Mouse (Mus musculus) thymus, adult 2 months (tissue): ENCODE measurements around the gene Tiam2. TPM values are rescaled to one million over a fixed set of nuclear protein-coding genes. Genes with fewer than 3 reads are reported as not detected.

Source experiments
- DNase-seq: peaks from one replicate; pipeline ENCODE4 v3.0.0; 2021
- H3K27ac ChIP-seq: fragments of 200-500 bp; 2 replicates; pipeline ENCODE4 v1.5.1; 2012; ENCODE audit warnings: low read length, control low read depth; ENCODE audit not compliant: control insufficient read depth, insufficient read depth
- H3K27me3 ChIP-seq: fragments of 200-500 bp; 2 replicates; pipeline ENCODE4 v1.6.1; 2012; ENCODE audit warnings: mild to moderate bottlenecking, low read length, moderate library complexity, mixed read lengths; ENCODE audit not compliant: control insufficient read depth, insufficient read depth
- H3K36me3 ChIP-seq: fragments of 200-500 bp; 2 replicates; pipeline ENCODE4 v1.6.1; 2012; ENCODE audit warnings: mild to moderate bottlenecking, low read length, moderate library complexity; ENCODE audit not compliant: control insufficient read depth, insufficient read depth
- H3K4me1 ChIP-seq: fragments of 200-500 bp; replicated peaks from 2 replicates; pipeline ENCODE4 v1.6.1; 2012; ENCODE audit warnings: low read length; ENCODE audit not compliant: control insufficient read depth, insufficient read depth
- H3K4me3 ChIP-seq: fragments of 200-500 bp; 2 replicates; pipeline ENCODE4 v1.5.1; 2012; ENCODE audit warnings: mild to moderate bottlenecking, low read length, control low read depth, moderate library complexity; ENCODE audit not compliant: control insufficient read depth, insufficient read depth
- CTCF ChIP-seq: fragments of 200-500 bp; IDR thresholded peaks from 2 replicates; pipeline ENCODE4 v1.5.1; 2012; ENCODE audit warnings: mild to moderate bottlenecking, control low read depth, low read length, moderate library complexity, borderline replicate concordance; ENCODE audit not compliant: control insufficient read depth, poor library complexity, insufficient read depth; ENCODE audit errors: extremely low read depth
- POLR2A ChIP-seq: fragments of 200-500 bp; IDR thresholded peaks from 2 replicates; pipeline ENCODE4 v1.6.1; 2012; ENCODE audit warnings: mild to moderate bottlenecking, low read length, control low read depth, moderate library complexity; ENCODE audit not compliant: control insufficient read depth, poor library complexity, insufficient read depth; ENCODE audit errors: extremely low read depth
- WGBS: fragments of 180-500 bp; shearing (Covaris S2); methylation state at CpG from one replicate; pipeline ENCODE4 v1.1.7; 2018; 5-methylcytosine and 5-hydroxymethylcytosine counted together
- polyA plus RNA-seq: library from polyadenylated mRNA; depleted of rRNA; stranded (reverse); fragments of >200 nt; gene quantifications from 2 replicates; pipeline ENCODE4 v1.2.3, GENCODE M21; 2012

Tiam2 gene
- polyA plus RNA-seq, 1 experiment, result 0.36 TPM

DNA sequence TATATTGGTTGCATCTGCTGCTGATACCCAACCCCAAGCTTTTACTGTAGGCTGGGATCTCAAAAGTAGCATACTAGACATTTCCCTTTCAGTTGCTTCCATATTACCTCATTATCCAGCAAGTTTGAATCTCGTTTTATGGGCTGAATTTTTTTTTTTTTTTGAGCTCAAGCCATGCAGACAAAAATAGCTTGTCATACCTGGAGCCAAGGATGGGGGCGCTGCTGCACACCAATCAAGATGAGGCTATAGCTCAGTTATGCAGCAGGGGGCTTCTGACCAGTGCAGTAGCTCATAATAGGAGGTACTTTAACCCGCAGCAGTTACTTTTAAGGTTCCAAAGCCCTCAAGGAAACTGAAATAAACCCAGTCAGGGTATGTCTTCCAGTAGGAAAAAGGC lies 171.7 kb downstream of the Tiam2 start:
- no peaks in the 10 kb centered on the region for H3K27me3 ChIP-seq
- no peak for TF ChIP-seq POLR2A
- no peak for TF ChIP-seq CTCF
- no peaks in the 10 kb centered on the region for H3K36me3 ChIP-seq
- H3K27ac ChIP-seq, result no peak overlapping the region
- WGBS, result 43% methylated on average over 3 of the region's 3 CpGs
- H3K4me3 ChIP-seq, result no peak overlapping the region
- peak; percentile 51 for DNase-seq
- no peaks in the 10 kb centered on the region for H3K4me1 ChIP-seq

DNA sequence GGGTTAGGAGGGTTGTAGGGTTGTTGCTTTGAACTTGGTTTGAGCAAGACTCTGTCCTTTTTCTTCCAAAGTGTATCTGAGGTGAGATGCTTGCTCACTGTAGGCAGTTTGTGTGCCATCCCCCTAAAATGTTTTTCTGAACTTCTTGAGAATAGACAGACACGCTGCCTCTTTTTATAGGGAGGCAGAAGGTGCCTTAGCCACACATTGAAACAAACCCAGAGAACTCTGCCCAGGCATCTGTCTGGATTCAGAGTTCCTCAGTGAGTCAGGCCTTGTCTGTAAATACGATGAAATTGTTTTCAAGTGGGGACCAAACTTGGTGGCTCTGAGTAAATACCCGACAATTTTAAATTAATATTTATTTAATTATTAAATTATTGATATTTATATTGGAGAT lies 172.2 kb downstream of the Tiam2 start:
- 98% methylated on average over 3 of the region's 3 CpGs for WGBS
- H3K27ac ChIP-seq, result no peak overlapping the region
- H3K36me3 ChIP-seq, result no peaks in the 10 kb centered on the region
- no peaks in the 10 kb centered on the region for H3K27me3 ChIP-seq
- no peaks in the 10 kb centered on the region for H3K4me1 ChIP-seq
- no peak for DNase-seq
- H3K4me3 ChIP-seq, result no peak overlapping the region
- TF ChIP-seq POLR2A (no peak), CTCF (no peak)

DNA sequence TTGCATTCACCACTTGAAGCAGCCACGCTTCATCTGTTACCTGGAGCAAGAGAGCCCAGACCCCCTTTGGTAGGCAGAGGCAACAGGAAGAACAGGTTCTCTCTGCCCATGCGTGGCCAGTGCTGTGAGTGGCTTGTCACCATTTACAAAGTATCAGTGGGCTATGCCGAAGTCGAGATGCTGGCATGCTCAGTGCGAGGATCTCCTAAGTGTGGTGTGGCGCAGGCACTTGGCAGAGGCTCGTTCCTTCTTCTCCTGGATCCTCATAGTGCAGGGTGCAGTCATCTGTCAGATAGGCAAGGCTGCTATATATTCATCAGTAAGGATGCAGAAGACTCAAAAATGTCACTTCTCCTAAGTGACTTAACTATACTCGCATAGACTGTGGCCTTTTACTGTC lies 173.1 kb downstream of the Tiam2 start:
- no peak overlapping the region for H3K4me3 ChIP-seq
- H3K36me3 ChIP-seq, result no peaks in the 10 kb centered on the region
- no peaks in the 10 kb centered on the region for H3K27me3 ChIP-seq
- H3K27ac ChIP-seq, result no peak overlapping the region
- no peak for DNase-seq
- no peak for TF ChIP-seq POLR2A
- TF ChIP-seq CTCF, result no peak
- WGBS, result 96% methylated on average over 8 of the region's 8 CpGs
- H3K4me1 ChIP-seq, result no peaks in the 10 kb centered on the region

DNA sequence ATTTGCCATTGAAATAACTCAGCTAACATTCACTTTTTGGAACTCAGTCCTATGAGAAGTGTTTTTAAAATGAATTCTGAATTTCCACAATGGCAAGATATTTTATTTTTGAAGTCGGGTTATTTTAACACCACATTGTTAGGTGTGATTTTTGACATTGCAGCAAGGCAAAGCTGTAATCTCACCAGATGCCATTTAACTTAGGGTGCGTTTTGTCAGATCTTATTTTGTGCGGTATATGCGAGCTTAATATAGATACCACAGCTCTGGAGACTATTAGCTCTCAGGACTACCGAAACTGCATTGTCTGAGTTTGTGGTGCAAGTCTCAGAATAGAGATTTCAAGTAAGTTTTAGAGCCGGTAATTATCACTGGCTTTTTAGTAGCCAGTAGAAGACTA lies 173.7 kb downstream of the Tiam2 start:
- Histone ChIP-seq H3K36me3 (no peaks in the 10 kb centered on the region), H3K4me1 (no peaks in the 10 kb centered on the region), H3K27ac (no peak overlapping the region), H3K4me3 (no peak overlapping the region), H3K27me3 (no peaks in the 10 kb centered on the region)
- DNase-seq, result no peak
- no peak for TF ChIP-seq CTCF
- no peak for TF ChIP-seq POLR2A
- WGBS, result 97% methylated on average over 6 of the region's 6 CpGs

DNA sequence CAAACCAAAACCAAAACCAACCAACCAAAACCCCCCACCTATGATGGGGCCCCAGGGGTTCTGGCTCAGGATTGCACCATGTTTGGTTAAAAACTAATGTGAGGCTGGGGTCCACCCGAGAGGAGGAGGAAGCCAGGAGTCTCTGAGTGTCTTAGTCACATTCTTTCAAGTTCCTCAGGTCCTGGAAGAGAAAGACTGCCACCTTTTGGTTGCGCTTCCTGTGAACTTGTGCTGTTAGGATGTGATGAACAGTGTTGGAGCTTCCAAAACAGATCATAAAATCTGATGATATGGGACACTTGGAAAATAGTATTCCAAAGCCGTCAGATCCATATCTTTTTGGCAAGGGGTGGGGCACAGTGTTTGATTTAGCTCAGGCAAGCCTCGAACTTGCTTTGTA lies 174.6 kb downstream of the Tiam2 start:
- 86% methylated on average over 4 of the region's 4 CpGs for WGBS
- no peaks in the 10 kb centered on the region for H3K4me1 ChIP-seq
- H3K4me3 ChIP-seq, result no peak overlapping the region
- H3K36me3 ChIP-seq, result no peaks in the 10 kb centered on the region
- no peak for TF ChIP-seq POLR2A
- no peak for TF ChIP-seq CTCF
- H3K27me3 ChIP-seq, result no peaks in the 10 kb centered on the region
- H3K27ac ChIP-seq, result no peak overlapping the region
- DNase-seq, result no peak

DNA sequence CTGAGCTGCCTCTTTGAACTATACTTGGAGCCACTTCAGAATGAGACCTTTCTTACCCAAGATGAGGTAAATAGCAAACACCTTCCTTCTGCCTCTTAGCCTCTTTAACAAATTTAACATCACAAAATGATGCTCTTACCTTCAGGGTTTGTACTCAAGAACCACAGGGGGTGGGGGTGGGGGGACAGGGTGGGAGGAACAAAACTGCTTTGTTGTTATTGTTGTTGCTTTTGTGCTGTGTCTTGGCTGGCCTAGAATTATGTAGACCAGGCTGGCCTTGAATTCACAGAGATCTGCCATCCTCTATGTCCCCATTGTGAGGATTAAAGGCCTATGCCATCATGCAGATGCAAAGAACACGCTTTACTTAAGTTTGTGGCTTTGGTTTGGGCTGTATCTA lies 179.3 kb downstream of the Tiam2 start:
- no peak overlapping the region for H3K4me3 ChIP-seq
- H3K36me3 ChIP-seq, result no peaks in the 10 kb centered on the region
- no peak overlapping the region for H3K27ac ChIP-seq
- no peaks in the 10 kb centered on the region for H3K27me3 ChIP-seq
- DNase-seq, result no peak
- H3K4me1 ChIP-seq, result no peaks in the 10 kb centered on the region
- no peak for TF ChIP-seq CTCF
- no peak for TF ChIP-seq POLR2A
- 19% methylated on average over 1 of the region's 1 CpGs for WGBS

DNA sequence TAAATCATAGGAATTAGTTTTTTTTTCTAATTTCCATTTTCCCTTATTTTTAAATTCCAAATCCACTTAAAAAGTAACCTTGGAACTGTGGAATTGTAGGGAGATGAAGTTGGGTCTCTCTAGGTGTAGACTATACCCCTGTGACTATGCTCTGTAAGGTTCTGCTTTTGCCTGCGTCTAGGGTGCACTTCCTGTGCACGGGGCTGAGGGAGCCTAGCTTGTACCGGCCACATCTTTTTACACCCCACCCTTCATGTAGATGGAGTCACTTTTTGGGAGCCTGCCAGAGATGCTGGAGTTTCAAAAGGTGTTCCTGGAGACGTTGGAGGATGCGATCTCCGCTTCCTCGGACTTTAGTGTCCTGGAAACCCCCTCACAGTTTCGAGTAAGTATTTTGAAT lies 180.1 kb downstream of the Tiam2 start:
- no peaks in the 10 kb centered on the region for H3K36me3 ChIP-seq
- H3K4me3 ChIP-seq, result no peak overlapping the region
- DNase-seq, result no peak
- no peak for TF ChIP-seq CTCF
- no peak for TF ChIP-seq POLR2A
- WGBS, result 38% methylated on average over 8 of the region's 8 CpGs
- no peak overlapping the region for H3K27ac ChIP-seq
- H3K27me3 ChIP-seq, result no peaks in the 10 kb centered on the region
- H3K4me1 ChIP-seq, result no peaks in the 10 kb centered on the region
